Mouse (Mus musculus): Measurements from ENCODE around the gene Fam89a. TPM values are rescaled to one million over a fixed set of nuclear protein-coding genes. Genes with fewer than 3 reads are reported as not detected.

Gene Fam89a
- polyA plus RNA-seq, 2 experiments, result 2.2 to 2.5 TPM

DNA sequence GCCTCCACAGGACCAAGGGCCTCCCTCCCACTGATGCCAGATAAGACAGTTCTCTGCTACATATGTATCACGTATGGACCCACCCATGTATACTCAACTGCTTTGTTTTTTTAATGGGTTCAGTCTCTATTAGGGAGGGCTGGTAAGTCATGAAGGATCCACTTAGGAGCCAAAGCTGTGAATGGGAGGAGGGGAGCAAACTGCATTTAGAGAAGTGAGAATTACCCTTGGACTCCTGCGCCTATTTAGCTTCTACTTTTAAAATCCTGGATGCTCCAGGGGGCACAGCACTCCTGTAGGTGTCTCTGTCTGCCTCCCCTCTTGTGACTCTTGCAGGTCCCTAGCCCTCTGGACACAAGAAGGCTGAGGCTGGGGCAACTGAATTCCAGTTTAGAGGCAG lies 4.5 kb upstream of the Fam89a start:
- 27% methylated on average over 2 of the region's 2 CpGs for WGBS (ENCODE audit: insufficient replicate concordance)
- Histone ChIP-seq H3K4me3 (ENCODE audit: insufficient read depth in 1 of 2, low read depth in 2 of 2, low read length in 2 of 2) (no peak overlapping the region), H3K4me1 (replicated peaks; ENCODE audit: control insufficient read depth in 2 of 2, insufficient read depth in 2 of 2, low read length in 1 of 2) (peaks cover 0 to 10% of the 10 kb centered on the region in 2 experiments; a peak in 2 of 4 replicates), H3K9me3 (ENCODE audit: control insufficient read depth, low read length) (no peaks in the 10 kb centered on the region), H3K27ac (no peak overlapping the region), H3K27me3 (ENCODE audit: control insufficient read depth, insufficient read depth, low read length) (peaks cover 23% of the 10 kb centered on the region), H3K9ac (replicated peaks) (no peak overlapping the region), H3K4me2 (ENCODE audit: low read depth) (no peak overlapping the region), H3K36me3 (replicated peaks; ENCODE audit: control insufficient read depth, insufficient read depth, low read depth) (no peaks in the 10 kb centered on the region)
- DNase-seq (ENCODE audit: low read depth in 3 of 3, low spot score in 3 of 3) (no peak), ATAC-seq (ENCODE audit: insufficient read depth) (no peak)
- no peak for TF ChIP-seq EP300 (IDR thresholded peaks at IDR 0.05; ENCODE audit: low read depth)
- no peak for TF ChIP-seq CTCF (IDR thresholded peaks at IDR 0.05; ENCODE audit: low read depth)

- TF ChIP-seq EP300 (IDR thresholded peaks at IDR 0.05; ENCODE audit: low read depth), result no peak
- TF ChIP-seq CTCF (IDR thresholded peaks at IDR 0.05; ENCODE audit: low read depth), result no peak
- ATAC-seq (ENCODE audit: insufficient read depth), result no peak
- no peak for DNase-seq (ENCODE audit: low read depth in 3 of 3, low spot score in 3 of 3)
- no peaks in the 10 kb centered on the region for H3K36me3 ChIP-seq (replicated peaks; ENCODE audit: control insufficient read depth, insufficient read depth, low read depth)
- H3K4me2 ChIP-seq (ENCODE audit: low read depth), result no peak overlapping the region
- no peak overlapping the region for H3K9ac ChIP-seq (replicated peaks)
- peaks cover 0 to 10% of the 10 kb centered on the region in 2 experiments; a peak in 2 of 4 replicates for H3K4me1 ChIP-seq (replicated peaks; ENCODE audit: control insufficient read depth in 2 of 2, insufficient read depth in 2 of 2, low read length in 1 of 2)
- no peaks in the 10 kb centered on the region for H3K9me3 ChIP-seq (ENCODE audit: control insufficient read depth, low read length)
- H3K27me3 ChIP-seq (ENCODE audit: control insufficient read depth, insufficient read depth, low read length), result peaks cover 30% of the 10 kb centered on the region
- H3K27ac ChIP-seq, result no peak overlapping the region
- WGBS (ENCODE audit: insufficient replicate concordance), result 57% methylated on average over 8 of the region's 8 CpGs
- no peak overlapping the region for H3K4me3 ChIP-seq (ENCODE audit: insufficient read depth in 1 of 2, low read depth in 2 of 2, low read length in 2 of 2)
These were observed 3.8 kb upstream of the Fam89a start for GRCm38 (mm10) chr8:124755481-124755880.

DNA sequence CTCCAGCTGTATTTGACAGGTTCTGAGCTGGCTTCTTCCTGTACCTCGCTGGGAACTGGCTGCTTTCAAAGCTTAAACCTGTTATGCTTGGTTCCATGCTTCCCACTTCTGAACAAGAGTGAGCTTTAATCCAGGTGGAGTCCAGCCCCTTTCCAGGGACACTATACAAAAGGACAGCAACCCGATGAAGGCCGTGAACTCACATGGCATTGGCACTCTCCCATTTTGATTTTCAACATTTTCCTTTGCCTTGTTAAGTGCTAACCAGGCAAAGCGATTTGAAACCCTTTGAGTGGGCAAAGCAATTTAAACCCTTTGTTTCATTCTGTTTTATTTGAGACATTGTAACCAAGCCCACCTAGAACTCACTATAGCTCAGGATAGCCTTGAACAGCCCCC lies 3.2 kb upstream of the Fam89a start:
- Histone ChIP-seq H3K9me3 (ENCODE audit: control insufficient read depth, low read length) (no peaks in the 10 kb centered on the region), H3K27me3 (ENCODE audit: control insufficient read depth, insufficient read depth, low read length) (peaks cover 37% of the 10 kb centered on the region), H3K4me3 (ENCODE audit: insufficient read depth in 1 of 2, low read depth in 2 of 2, low read length in 2 of 2) (no peak overlapping the region), H3K4me2 (ENCODE audit: low read depth) (no peak overlapping the region), H3K4me1 (replicated peaks; ENCODE audit: control insufficient read depth in 2 of 2, insufficient read depth in 2 of 2, low read length in 1 of 2) (peaks cover 0 to 10% of the 10 kb centered on the region in 2 experiments; a peak in 2 of 4 replicates), H3K36me3 (replicated peaks; ENCODE audit: control insufficient read depth, insufficient read depth, low read depth) (no peaks in the 10 kb centered on the region), H3K9ac (replicated peaks) (no peak overlapping the region), H3K27ac (no peak overlapping the region)
- DNase-seq (ENCODE audit: low read depth in 3 of 3, low spot score in 3 of 3) (no peak), ATAC-seq (ENCODE audit: insufficient read depth) (no peak)
- TF ChIP-seq CTCF (IDR thresholded peaks at IDR 0.05; ENCODE audit: low read depth) (no peak), EP300 (IDR thresholded peaks at IDR 0.05; ENCODE audit: low read depth) (no peak)
- WGBS (ENCODE audit: insufficient replicate concordance), result 32% methylated on average over 4 of the region's 4 CpGs

DNA sequence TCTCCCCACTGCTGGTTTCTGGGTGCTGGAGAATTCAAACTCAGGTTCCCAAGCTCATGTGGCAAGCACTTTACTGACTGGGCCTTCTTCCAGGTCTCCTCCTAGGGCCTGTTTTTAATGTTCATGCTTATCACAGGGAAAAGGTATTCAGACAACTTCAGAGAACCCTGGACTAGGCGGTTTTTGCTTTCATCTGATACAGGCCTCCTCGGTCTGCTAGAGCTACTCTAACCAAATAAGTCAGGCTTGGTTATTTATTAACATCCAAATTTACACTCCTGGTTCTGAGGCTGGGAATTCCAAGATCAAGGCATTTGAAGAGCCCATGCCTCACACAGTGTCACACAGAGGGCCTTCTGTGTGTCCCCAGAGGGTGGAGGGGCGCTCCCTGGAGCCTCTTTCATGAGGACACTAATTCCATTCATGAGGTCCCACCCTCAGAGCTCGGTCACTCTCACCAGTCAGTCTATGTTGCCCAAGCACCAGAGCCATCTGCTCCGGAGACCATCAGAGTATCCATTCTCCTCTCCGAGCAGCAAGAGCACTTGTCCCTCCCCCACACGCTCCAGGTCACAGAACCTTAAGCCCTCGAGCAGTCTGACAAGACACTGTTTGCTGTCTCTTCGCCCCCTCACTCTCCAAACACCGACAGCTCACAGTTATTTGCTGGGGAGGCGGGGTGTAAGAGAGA lies 2.6 kb upstream of the Fam89a start:
- H3K4me3 ChIP-seq (ENCODE audit: insufficient read depth in 1 of 2, low read depth in 2 of 2, low read length in 2 of 2), result no peak overlapping the region
- no peaks in the 10 kb centered on the region for H3K9me3 ChIP-seq (ENCODE audit: control insufficient read depth, low read length)
- H3K36me3 ChIP-seq (replicated peaks; ENCODE audit: control insufficient read depth, insufficient read depth, low read depth), result no peaks in the 10 kb centered on the region
- peaks cover 0 to 11% of the 10 kb centered on the region in 2 experiments; a peak in 2 of 4 replicates for H3K4me1 ChIP-seq (replicated peaks; ENCODE audit: control insufficient read depth in 2 of 2, insufficient read depth in 2 of 2, low read length in 1 of 2)
- no peak overlapping the region for H3K9ac ChIP-seq (replicated peaks)
- TF ChIP-seq EP300 (IDR thresholded peaks at IDR 0.05; ENCODE audit: low read depth), result no peak
- TF ChIP-seq CTCF (IDR thresholded peaks at IDR 0.05; ENCODE audit: low read depth), result no peak
- DNase-seq (ENCODE audit: low read depth in 3 of 3, low spot score in 3 of 3) (no peak), ATAC-seq (ENCODE audit: insufficient read depth) (peak; percentile 34; the same call in 1 of the 2 replicates)
- no peak overlapping the region for H3K4me2 ChIP-seq (ENCODE audit: low read depth)
- H3K27me3 ChIP-seq (ENCODE audit: control insufficient read depth, insufficient read depth, low read length), result peaks cover 40% of the 10 kb centered on the region
- WGBS (ENCODE audit: insufficient replicate concordance), result 21% methylated on average over 11 of the region's 11 CpGs
- no peak overlapping the region for H3K27ac ChIP-seq

GRCm38 (mm10) chr8:124752325-124752862 lies 762 bp upstream of the Fam89a start:
- TF ChIP-seq CTCF (IDR thresholded peaks at IDR 0.05; ENCODE audit: low read depth) (no peak), EP300 (IDR thresholded peaks at IDR 0.05; ENCODE audit: low read depth) (no peak)
- H3K36me3 ChIP-seq (replicated peaks; ENCODE audit: control insufficient read depth, insufficient read depth, low read depth), result no peaks in the 10 kb centered on the region
- peak overlapping the region; percentile 63; the same call in 1 of the 2 replicates for H3K4me2 ChIP-seq (ENCODE audit: low read depth)
- H3K9me3 ChIP-seq (ENCODE audit: control insufficient read depth, low read length), result no peaks in the 10 kb centered on the region
- no peak overlapping the region for H3K9ac ChIP-seq (replicated peaks)
- peaks cover 40% of the 10 kb centered on the region for H3K27me3 ChIP-seq (ENCODE audit: control insufficient read depth, insufficient read depth, low read length)
- no peak overlapping the region for H3K27ac ChIP-seq
- 33% methylated on average over 21 of the region's 21 CpGs for WGBS (ENCODE audit: insufficient replicate concordance)
- no peak for DNase-seq (ENCODE audit: low read depth in 3 of 3, low spot score in 3 of 3)
- no peak overlapping the region for H3K4me3 ChIP-seq (ENCODE audit: insufficient read depth in 1 of 2, low read depth in 2 of 2, low read length in 2 of 2)
- ATAC-seq (ENCODE audit: insufficient read depth), result no peak
- H3K4me1 ChIP-seq (replicated peaks; ENCODE audit: control insufficient read depth in 2 of 2, insufficient read depth in 2 of 2, low read length in 1 of 2), result peaks cover 0 to 11% of the 10 kb centered on the region in 2 experiments; a peak in 2 of 4 replicates
